Mouse (Mus musculus): ENCODE results near the gene Adad1. TPM values are rescaled to one million over a fixed set of nuclear protein-coding genes. Genes with fewer than 3 reads are reported as not detected.

The Adad1 gene
- polyA plus RNA-seq, 1 experiment from 2014 or later = 0.32 TPM

GRCm38 (mm10) chr3:37129063-37129462, 65.7 kb downstream of the Adad1 start:
- Histone ChIP-seq H3K27ac (ENCODE audit: low read length) (no peak overlapping the region), H3K4me2 (ENCODE audit: low read depth, low read length) (no peak overlapping the region), H3K4me3 (ENCODE audit: low read length) (no peak overlapping the region), H3K9ac (ENCODE audit: low read depth, low read length) (no peak overlapping the region), H3K27me3 (replicated peaks; ENCODE audit: control insufficient read depth, insufficient read depth, low read length) (no peaks in the 10 kb centered on the region), H3K9me3 (ENCODE audit: control insufficient read depth, low read length) (no peaks in the 10 kb centered on the region), H3K36me3 (ENCODE audit: control insufficient read depth, insufficient read depth, low read length) (no peaks in the 10 kb centered on the region), H3K4me1 (ENCODE audit: control insufficient read depth, insufficient read depth, low read length) (no peaks in the 10 kb centered on the region)
- ATAC-seq = no peak
- 58% methylated on average over 2 of the region's 2 CpGs for WGBS

- WGBS = 44% methylated on average over 4 of the region's 4 CpGs
- no peaks in the 10 kb centered on the region for H3K9me3 ChIP-seq (ENCODE audit: control insufficient read depth, low read length)
- ATAC-seq = no peak
These were observed 73.9 kb downstream of the Adad1 start for GRCm38 (mm10) chr3:37137231-37137630.

GRCm38 (mm10) chr3:37139192-37139591, 75.9 kb downstream of the Adad1 start:
- no peak overlapping the region for H3K27ac ChIP-seq (ENCODE audit: low read length)
- WGBS = 85% methylated on average over 3 of the region's 3 CpGs
- no peaks in the 10 kb centered on the region for H3K27me3 ChIP-seq (replicated peaks; ENCODE audit: control insufficient read depth, insufficient read depth, low read length)
- H3K9me3 ChIP-seq (ENCODE audit: control insufficient read depth, low read length) = no peaks in the 10 kb centered on the region
- no peak overlapping the region for H3K4me2 ChIP-seq (ENCODE audit: low read depth, low read length)
- no peak overlapping the region for H3K9ac ChIP-seq (ENCODE audit: low read depth, low read length)
- ATAC-seq = no peak
- no peaks in the 10 kb centered on the region for H3K4me1 ChIP-seq (ENCODE audit: control insufficient read depth, insufficient read depth, low read length)
- no peaks in the 10 kb centered on the region for H3K36me3 ChIP-seq (ENCODE audit: control insufficient read depth, insufficient read depth, low read length)
- no peak overlapping the region for H3K4me3 ChIP-seq (ENCODE audit: low read length)

More at GRCm38 (mm10) chr3:37137231-37137630, 73.9 kb downstream of the Adad1 start:
- H3K9ac ChIP-seq (ENCODE audit: low read depth, low read length) = no peak overlapping the region
- H3K4me2 ChIP-seq (ENCODE audit: low read depth, low read length) = no peak overlapping the region
- no peak overlapping the region for H3K27ac ChIP-seq (ENCODE audit: low read length)
- no peaks in the 10 kb centered on the region for H3K36me3 ChIP-seq (ENCODE audit: control insufficient read depth, insufficient read depth, low read length)
- H3K27me3 ChIP-seq (replicated peaks; ENCODE audit: control insufficient read depth, insufficient read depth, low read length) = no peaks in the 10 kb centered on the region
- H3K4me1 ChIP-seq (ENCODE audit: control insufficient read depth, insufficient read depth, low read length) = no peaks in the 10 kb centered on the region
- H3K4me3 ChIP-seq (ENCODE audit: low read length) = no peak overlapping the region

- WGBS = 88% methylated on average over 6 of the region's 6 CpGs
- no peak overlapping the region for H3K9ac ChIP-seq (ENCODE audit: low read depth, low read length)
These were observed 77.0 kb downstream of the Adad1 start for GRCm38 (mm10) chr3:37140168-37140906.

GRCm38 (mm10) chr3:37141827-37142226, 78.5 kb downstream of the Adad1 start:
- no peak overlapping the region for H3K9ac ChIP-seq (ENCODE audit: low read depth, low read length)
- no peaks in the 10 kb centered on the region for H3K27me3 ChIP-seq (replicated peaks; ENCODE audit: control insufficient read depth, insufficient read depth, low read length)
- no peaks in the 10 kb centered on the region for H3K36me3 ChIP-seq (ENCODE audit: control insufficient read depth, insufficient read depth, low read length)
- H3K4me3 ChIP-seq (ENCODE audit: low read length) = no peak overlapping the region
- no peak for ATAC-seq
- H3K9me3 ChIP-seq (ENCODE audit: control insufficient read depth, low read length) = no peaks in the 10 kb centered on the region
- no peak overlapping the region for H3K27ac ChIP-seq (ENCODE audit: low read length)
- WGBS = 74% methylated on average over 2 of the region's 2 CpGs
- no peaks in the 10 kb centered on the region for H3K4me1 ChIP-seq (ENCODE audit: control insufficient read depth, insufficient read depth, low read length)
- no peak overlapping the region for H3K4me2 ChIP-seq (ENCODE audit: low read depth, low read length)

More at GRCm38 (mm10) chr3:37140168-37140906, 77.0 kb downstream of the Adad1 start:
- ATAC-seq = no peak
- H3K4me2 ChIP-seq (ENCODE audit: low read depth, low read length) = no peak overlapping the region
- no peaks in the 10 kb centered on the region for H3K27me3 ChIP-seq (replicated peaks; ENCODE audit: control insufficient read depth, insufficient read depth, low read length)
- H3K9me3 ChIP-seq (ENCODE audit: control insufficient read depth, low read length) = no peaks in the 10 kb centered on the region
- no peaks in the 10 kb centered on the region for H3K36me3 ChIP-seq (ENCODE audit: control insufficient read depth, insufficient read depth, low read length)
- no peaks in the 10 kb centered on the region for H3K4me1 ChIP-seq (ENCODE audit: control insufficient read depth, insufficient read depth, low read length)
- H3K27ac ChIP-seq (ENCODE audit: low read length) = no peak overlapping the region
- no peak overlapping the region for H3K4me3 ChIP-seq (ENCODE audit: low read length)

GRCm38 (mm10) chr3:37144979-37145378, 81.7 kb downstream of the Adad1 start:
- WGBS = 40% methylated on average over 1 of the region's 1 CpGs
- Histone ChIP-seq H3K27me3 (replicated peaks; ENCODE audit: control insufficient read depth, insufficient read depth, low read length) (no peaks in the 10 kb centered on the region), H3K4me1 (ENCODE audit: control insufficient read depth, insufficient read depth, low read length) (no peaks in the 10 kb centered on the region), H3K27ac (ENCODE audit: low read length) (no peak overlapping the region), H3K9ac (ENCODE audit: low read depth, low read length) (no peak overlapping the region), H3K4me3 (ENCODE audit: low read length) (no peak overlapping the region), H3K9me3 (ENCODE audit: control insufficient read depth, low read length) (no peaks in the 10 kb centered on the region), H3K36me3 (ENCODE audit: control insufficient read depth, insufficient read depth, low read length) (no peaks in the 10 kb centered on the region), H3K4me2 (ENCODE audit: low read depth, low read length) (no peak overlapping the region)
- ATAC-seq = no peak

- Histone ChIP-seq H3K4me3 (ENCODE audit: low read length) (no peak overlapping the region), H3K9me3 (ENCODE audit: control insufficient read depth, low read length) (no peaks in the 10 kb centered on the region), H3K27me3 (replicated peaks; ENCODE audit: control insufficient read depth, insufficient read depth, low read length) (no peaks in the 10 kb centered on the region), H3K4me1 (ENCODE audit: control insufficient read depth, insufficient read depth, low read length) (no peaks in the 10 kb centered on the region), H3K9ac (ENCODE audit: low read depth, low read length) (no peak overlapping the region), H3K27ac (ENCODE audit: low read length) (no peak overlapping the region), H3K4me2 (ENCODE audit: low read depth, low read length) (no peak overlapping the region), H3K36me3 (ENCODE audit: control insufficient read depth, insufficient read depth, low read length) (no peaks in the 10 kb centered on the region)
- ATAC-seq = no peak
- 29% methylated on average over 8 of the region's 8 CpGs for WGBS
These were observed 83.1 kb downstream of the Adad1 start for GRCm38 (mm10) chr3:37146406-37146805.

GRCm38 (mm10) chr3:37146810-37147209, 83.5 kb downstream of the Adad1 start:
- H3K9me3 ChIP-seq (ENCODE audit: control insufficient read depth, low read length) = no peaks in the 10 kb centered on the region
- H3K4me3 ChIP-seq (ENCODE audit: low read length) = no peak overlapping the region
- H3K36me3 ChIP-seq (ENCODE audit: control insufficient read depth, insufficient read depth, low read length) = no peaks in the 10 kb centered on the region
- ATAC-seq = no peak
- 72% methylated on average over 7 of the region's 7 CpGs for WGBS
- no peaks in the 10 kb centered on the region for H3K27me3 ChIP-seq (replicated peaks; ENCODE audit: control insufficient read depth, insufficient read depth, low read length)
- no peak overlapping the region for H3K27ac ChIP-seq (ENCODE audit: low read length)
- H3K9ac ChIP-seq (ENCODE audit: low read depth, low read length) = no peak overlapping the region
- no peaks in the 10 kb centered on the region for H3K4me1 ChIP-seq (ENCODE audit: control insufficient read depth, insufficient read depth, low read length)
- no peak overlapping the region for H3K4me2 ChIP-seq (ENCODE audit: low read depth, low read length)

GRCm38 (mm10) chr3:37152274-37152673, 88.9 kb downstream of the Adad1 start:
- Histone ChIP-seq H3K27me3 (replicated peaks; ENCODE audit: control insufficient read depth, insufficient read depth, low read length) (no peaks in the 10 kb centered on the region), H3K9ac (ENCODE audit: low read depth, low read length) (no peak overlapping the region), H3K36me3 (ENCODE audit: control insufficient read depth, insufficient read depth, low read length) (no peaks in the 10 kb centered on the region), H3K27ac (ENCODE audit: low read length) (no peak overlapping the region), H3K4me1 (ENCODE audit: control insufficient read depth, insufficient read depth, low read length) (no peaks in the 10 kb centered on the region), H3K9me3 (ENCODE audit: control insufficient read depth, low read length) (no peaks in the 10 kb centered on the region), H3K4me2 (ENCODE audit: low read depth, low read length) (no peak overlapping the region), H3K4me3 (ENCODE audit: low read length) (no peak overlapping the region)
- 72% methylated on average over 10 of the region's 10 CpGs for WGBS
- ATAC-seq = no peak

- Histone ChIP-seq H3K36me3 (ENCODE audit: control insufficient read depth, insufficient read depth, low read length) (no peaks in the 10 kb centered on the region), H3K4me3 (ENCODE audit: low read length) (no peak overlapping the region), H3K4me1 (ENCODE audit: control insufficient read depth, insufficient read depth, low read length) (no peaks in the 10 kb centered on the region; the same call in 1 of the 2 replicates), H3K27ac (ENCODE audit: low read length) (no peak overlapping the region), H3K27me3 (replicated peaks; ENCODE audit: control insufficient read depth, insufficient read depth, low read length) (no peaks in the 10 kb centered on the region), H3K9me3 (ENCODE audit: control insufficient read depth, low read length) (no peaks in the 10 kb centered on the region), H3K4me2 (ENCODE audit: low read depth, low read length) (no peak overlapping the region), H3K9ac (ENCODE audit: low read depth, low read length) (no peak overlapping the region)
- ATAC-seq = no peak
- WGBS = 86% methylated on average over 7 of the region's 7 CpGs
These were observed 89.7 kb downstream of the Adad1 start for GRCm38 (mm10) chr3:37153004-37153403.
